Mouse (Mus musculus) hindbrain, embryonic 10.5 days (tissue): ENCODE measurements around the gene Nudt11. TPM values are rescaled to one million over a fixed set of nuclear protein-coding genes. Genes with fewer than 3 reads are reported as not detected.
"Not testable (repeated sequence)": the region's sequence is repeated elsewhere in the genome, so short reads cannot be mapped to it uniquely, and the experiment has no call there.

Source experiments
- DNase-seq: peaks from one replicate; pipeline ENCODE4 v3.0.0-alpha.2; 2017; ENCODE audit warnings: low spot score
- H3K27ac ChIP-seq: fragments of 300-500 bp; sonication (generic); 2 replicates; pipeline ENCODE4 v1.5.1; 2016; ENCODE audit warnings: mild to moderate bottlenecking, moderate library complexity
- H3K27me3 ChIP-seq: fragments of 300-500 bp; sonication (generic); 2 replicates; pipeline ENCODE4 v1.6.1; 2016; ENCODE audit warnings: mild to moderate bottlenecking; ENCODE audit not compliant: poor library complexity, insufficient read depth, severe bottlenecking
- H3K36me3 ChIP-seq: fragments of 300-500 bp; sonication (generic); 2 replicates; pipeline ENCODE4 v1.6.1; 2016; ENCODE audit warnings: mild to moderate bottlenecking, moderate library complexity
- H3K4me1 ChIP-seq: fragments of 300-500 bp; sonication (generic); replicated peaks from 2 replicates; pipeline ENCODE4 v1.6.1; 2016; ENCODE audit warnings: mild to moderate bottlenecking
- H3K4me3 ChIP-seq: fragments of 300-500 bp; sonication (generic); 2 replicates; pipeline ENCODE4 v1.5.1; 2016; ENCODE audit warnings: mild to moderate bottlenecking, moderate library complexity
- H3K9me3 ChIP-seq: fragments of 300-500 bp; sonication (generic); 2 replicates; pipeline ENCODE4 v1.6.1; 2016; ENCODE audit warnings: mild to moderate bottlenecking, moderate library complexity
- WGBS: fragments of 180-500 bp; shearing (Covaris S2); methylation state at CpG from one replicate; pipeline ENCODE4 v1.1.7; 2016; 5-methylcytosine and 5-hydroxymethylcytosine counted together
- polyA plus RNA-seq: library from polyadenylated mRNA; unstranded; fragments of >200 nt; fragmentation: Nextera tagmentation; extraction: Ambion mirVana; gene quantifications from 2 replicates; pipeline ENCODE4 v1.2.1, GENCODE M21; 2016

Gene Nudt11
- 6.7 and 8.0 TPM in 2 replicates for polyA plus RNA-seq

DNA sequence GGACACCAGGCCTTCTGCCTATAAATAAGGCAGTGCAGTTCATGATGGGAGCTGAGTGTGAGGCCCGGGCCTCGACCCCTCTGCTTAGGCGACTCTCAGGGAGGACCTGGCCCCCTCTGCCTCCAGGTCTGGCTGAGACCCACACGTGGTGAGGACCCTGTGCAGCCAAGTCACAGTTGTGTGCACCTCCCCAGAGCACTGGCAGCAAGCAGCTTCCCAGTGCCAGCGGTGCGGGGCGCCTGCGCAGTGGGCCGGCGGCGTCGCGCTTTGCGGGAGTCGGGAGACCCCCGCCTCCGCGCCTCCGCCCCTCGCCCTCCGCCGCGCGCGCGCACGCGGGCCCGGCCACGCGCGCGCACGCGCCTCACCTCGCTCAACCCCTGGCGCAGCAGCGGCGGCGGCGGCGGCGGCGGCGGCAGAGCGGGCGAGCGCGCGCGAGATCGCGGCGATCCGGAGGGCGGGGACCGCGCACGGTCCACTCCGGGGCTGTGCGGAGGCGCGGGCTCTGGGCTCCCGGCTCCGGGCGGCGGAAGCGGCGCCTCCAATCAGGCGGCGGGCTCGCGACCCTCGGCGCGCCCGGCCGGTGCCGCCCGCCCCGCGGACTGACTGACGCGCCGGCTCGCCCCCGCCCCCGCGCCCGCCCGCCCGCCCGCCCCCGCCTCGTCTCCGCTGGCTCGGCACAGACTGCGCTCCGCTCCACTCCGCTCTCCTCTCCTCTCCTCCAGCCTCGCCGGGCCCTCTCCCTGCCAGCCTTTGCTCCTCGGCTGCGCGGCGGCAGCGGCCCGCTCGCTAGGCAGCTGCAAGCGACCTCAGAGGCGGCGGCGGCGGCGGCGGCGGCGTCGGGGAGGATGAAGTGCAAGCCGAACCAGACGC lies at the start of gene Nudt11:
TSS of gene Nudt11 (plus strand) at position 388 of the 870 bp plus-strand sequence.
- not testable (repeated sequence) for H3K4me1 ChIP-seq, H3K27me3 ChIP-seq, H3K36me3 ChIP-seq, H3K27ac ChIP-seq, H3K9me3 ChIP-seq, DNase-seq
- WGBS = 11% methylated on average over 14 of the region's 121 CpGs
- H3K4me3 ChIP-seq = peak within 1 kb of the TSS; percentile 50

DNA sequence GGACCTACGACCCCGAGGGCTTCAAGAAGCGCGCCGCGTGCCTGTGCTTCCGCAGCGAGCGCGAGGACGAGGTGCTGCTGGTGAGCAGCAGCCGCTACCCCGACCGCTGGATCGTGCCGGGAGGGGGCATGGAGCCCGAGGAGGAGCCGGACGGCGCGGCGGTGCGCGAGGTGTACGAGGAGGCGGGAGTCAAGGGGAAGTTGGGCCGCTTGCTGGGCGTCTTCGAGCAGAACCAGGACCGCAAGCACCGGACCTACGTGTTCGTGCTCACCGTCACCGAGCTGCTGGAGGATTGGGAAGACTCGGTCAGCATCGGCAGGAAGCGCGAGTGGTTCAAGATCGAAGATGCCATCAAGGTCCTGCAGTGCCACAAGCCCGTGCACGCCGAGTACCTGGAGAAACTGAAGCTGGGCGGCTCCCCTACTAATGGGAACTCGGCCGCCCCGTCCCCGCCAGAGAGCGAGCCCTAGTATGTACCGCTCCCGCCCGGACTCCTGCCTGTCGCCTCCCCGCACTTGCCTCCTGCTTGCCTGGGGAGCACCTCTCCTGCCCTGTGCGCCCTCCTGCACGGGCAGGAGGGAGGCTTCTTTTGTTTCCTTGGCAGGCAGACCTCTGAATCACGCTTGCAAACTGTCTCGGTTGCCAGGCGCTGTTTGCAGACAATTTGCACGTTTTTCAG lies 822 bp downstream of the Nudt11 start:
- peak; percentile 4 for DNase-seq
- H3K27me3 ChIP-seq, H3K27ac ChIP-seq: not testable (repeated sequence)

DNA sequence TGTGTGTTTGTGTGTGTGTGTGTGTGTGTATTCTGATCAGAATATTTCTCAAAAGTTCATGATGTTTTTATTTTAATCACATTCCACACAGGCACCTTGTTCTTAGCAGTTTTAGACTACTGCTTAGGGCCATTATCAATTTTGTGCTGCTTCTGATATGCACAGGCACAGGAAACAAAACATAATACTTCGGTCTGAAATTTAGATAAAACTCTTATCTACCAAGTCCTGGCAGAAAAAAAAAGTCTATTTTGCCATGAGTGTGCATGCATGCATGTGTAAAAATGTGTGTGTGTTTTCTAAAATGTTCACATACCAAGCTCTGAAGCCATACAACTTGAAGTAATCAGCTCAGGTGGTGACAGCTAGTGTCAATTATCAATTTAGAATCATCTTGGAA lies 14.3 kb downstream of the Nudt11 start:
- no peak overlapping the region for H3K4me3 ChIP-seq
- no peaks in the 10 kb centered on the region for H3K36me3 ChIP-seq
- no peaks in the 10 kb centered on the region for H3K27me3 ChIP-seq
- no peaks in the 10 kb centered on the region for H3K9me3 ChIP-seq
- no peaks in the 10 kb centered on the region for H3K4me1 ChIP-seq
- H3K27ac ChIP-seq = no peak overlapping the region
- WGBS = 94% methylated on average over 1 of the region's 1 CpGs
- DNase-seq = no peak

More for the DNA sequence above, 822 bp downstream of the Nudt11 start:
- not testable (repeated sequence) for H3K9me3 ChIP-seq, H3K4me1 ChIP-seq, H3K36me3 ChIP-seq
- 13% methylated on average over 27 of the region's 60 CpGs for WGBS
- peak overlapping the region; percentile 50 for H3K4me3 ChIP-seq

DNA sequence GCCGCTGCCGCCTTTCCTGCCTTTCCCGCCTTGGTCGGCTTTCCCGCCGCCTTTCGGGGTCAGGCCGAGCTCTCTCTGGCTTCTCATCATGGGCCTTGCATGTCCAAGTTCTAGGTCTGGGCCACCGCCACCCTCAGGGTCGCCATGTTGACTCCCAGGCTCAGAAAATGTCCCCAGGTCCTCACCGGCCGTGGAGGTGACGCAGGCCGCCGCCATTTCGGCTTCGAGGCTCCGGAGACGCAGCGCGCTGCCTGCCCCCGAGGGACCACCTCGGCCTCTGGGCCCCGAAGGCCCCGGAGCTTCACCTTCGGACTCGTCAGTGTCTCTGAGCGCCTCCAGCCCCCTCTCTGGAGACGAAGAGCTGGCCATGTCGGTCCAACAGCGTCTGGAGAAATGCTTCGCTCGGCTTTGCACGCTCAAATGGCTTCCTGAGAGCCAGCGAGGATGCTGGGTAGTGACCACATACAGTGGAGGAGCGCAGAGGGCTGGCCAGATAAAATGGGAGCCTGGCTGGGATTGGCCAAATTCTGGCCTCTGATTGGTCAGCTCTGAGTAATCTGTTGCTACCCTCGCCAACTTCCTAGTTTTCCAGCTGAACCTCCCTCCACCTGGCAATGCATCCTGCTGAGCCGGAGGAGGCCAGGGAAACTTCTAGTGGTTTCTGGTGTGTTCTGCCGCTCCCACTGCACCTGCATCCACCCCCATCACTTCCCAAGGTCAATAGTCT lies 35.9 kb downstream of the Nudt11 start, which contains the start of gene AU022751:
TSS of gene AU022751 (minus strand) at position 466 of the 727 bp plus-strand sequence.
- peaks cover 23% of the 10 kb centered on the region for H3K9me3 ChIP-seq
- 91% methylated on average over 39 of the region's 39 CpGs for WGBS

DNA sequence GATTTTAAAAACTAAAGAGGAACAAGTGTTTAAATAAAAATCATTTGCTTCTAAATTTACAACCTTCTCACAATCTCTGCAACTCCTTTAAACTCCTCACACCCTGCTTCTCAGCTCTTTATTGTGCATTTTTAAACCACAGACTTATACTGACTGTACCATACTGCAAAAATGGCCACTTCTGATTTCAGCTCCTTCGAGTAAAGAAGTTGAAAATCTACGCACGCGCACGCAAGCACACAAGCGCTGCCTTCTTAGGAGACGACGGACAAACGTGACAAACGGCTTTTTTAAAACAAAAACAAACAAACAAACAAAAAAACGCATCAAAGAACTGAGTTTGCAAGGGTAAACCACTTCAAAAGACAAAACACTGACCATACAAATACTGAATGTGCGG lies 44.3 kb downstream of the Nudt11 start:
- no peaks in the 10 kb centered on the region for H3K4me1 ChIP-seq
- no peak for DNase-seq
- peak overlapping the region; percentile 51 for H3K4me3 ChIP-seq
- 0 out of 2 replicates have a peak, but pooled peaks cover 3% of the 10 kb centered on the region for H3K27me3 ChIP-seq
- H3K36me3 ChIP-seq = no peaks in the 10 kb centered on the region
- no peaks in the 10 kb centered on the region for H3K9me3 ChIP-seq
- WGBS = 25% methylated on average over 12 of the region's 12 CpGs
- H3K27ac ChIP-seq = peak overlapping the region; percentile 76

More for the DNA sequence above, 35.9 kb downstream of the Nudt11 start, which contains the start of gene AU022751:
- H3K36me3 ChIP-seq = no peaks in the 10 kb centered on the region
- H3K27ac ChIP-seq = no peak within 1 kb of the TSS
- DNase-seq = no peak
- no peak within 1 kb of the TSS for H3K4me3 ChIP-seq
- H3K27me3 ChIP-seq = no peaks in the 10 kb centered on the region
- H3K4me1 ChIP-seq = no peaks in the 10 kb centered on the region

DNA sequence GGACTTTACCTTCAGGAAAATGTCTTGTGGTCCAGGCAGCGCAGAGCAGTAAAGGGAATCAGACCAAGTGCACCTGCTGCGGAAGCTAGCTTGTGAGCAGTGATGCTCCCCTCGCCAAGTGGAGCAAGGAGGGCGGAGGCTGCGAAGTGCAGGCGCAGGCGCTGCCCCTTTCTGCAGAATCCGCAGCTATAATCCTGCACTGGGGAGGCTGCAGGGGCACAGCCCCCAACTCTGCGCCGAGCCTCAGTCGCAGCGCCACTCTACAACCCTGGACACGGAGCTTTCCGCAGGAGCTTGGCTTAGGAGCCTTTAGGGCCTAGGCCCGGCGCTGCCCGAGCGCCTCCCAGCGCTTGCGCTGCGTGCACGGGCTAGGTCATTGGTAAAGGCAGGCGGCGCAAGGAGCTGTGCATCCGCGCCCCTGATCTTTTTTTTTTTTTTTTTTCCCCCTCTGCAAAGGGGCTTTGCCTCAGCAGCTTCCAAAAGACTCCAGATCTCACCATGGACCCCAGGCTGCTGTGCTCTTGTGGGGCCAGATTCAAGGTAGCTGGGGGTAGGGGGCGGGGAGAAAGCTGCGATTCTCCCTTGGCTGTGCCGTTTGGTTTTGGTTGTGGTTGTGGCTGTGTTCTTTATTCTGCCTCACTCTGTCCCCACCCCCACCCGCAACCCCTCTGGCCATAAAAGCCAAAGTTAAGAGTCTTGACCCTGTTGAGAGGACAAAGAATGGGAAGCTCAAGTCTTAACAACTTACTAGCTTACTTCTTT lies 44.9 kb downstream of the Nudt11 start:
- peak; percentile 56 for DNase-seq
- Histone ChIP-seq H3K27me3 (0 out of 2 replicates have a peak, but pooled peaks cover 3% of the 10 kb centered on the region), H3K9me3 (no peaks in the 10 kb centered on the region), H3K4me1 (no peaks in the 10 kb centered on the region), H3K36me3 (no peaks in the 10 kb centered on the region), H3K4me3 (peak overlapping the region; percentile 51), H3K27ac (peak overlapping the region; percentile 76)
- WGBS = 14% methylated on average over 29 of the region's 30 CpGs

Other genes with a start within 250 kb of the Nudt11 start
- gene AU022751, start 36.0 kb downstream of the Nudt11 start, polyA plus RNA-seq = not detected in 2 replicates
- gene Nudt10, start 125.6 kb downstream of the Nudt11 start, polyA plus RNA-seq = 17.3 and 21.9 TPM in 2 replicates